Mouse (Mus musculus): ENCODE measurements around the gene Chrm4. TPM values are rescaled to one million over a fixed set of nuclear protein-coding genes. Genes with fewer than 3 reads are reported as not detected.
A peak's percentile ranks its signal among the peaks of the same experiment; 100 is the strongest.

Gene Chrm4
- polyA plus RNA-seq, 1 experiment from 2014 or later: 0.31 TPM

GRCm38 (mm10) chr2:91906141-91906540 is 20.9 kb upstream of the Chrm4 start:
- Histone ChIP-seq H3K4me2 (no peak overlapping the region), H3K4me1 (peaks cover 9% of the 10 kb centered on the region), H3K9ac (no peak overlapping the region), H3K9me3 (no peaks in the 10 kb centered on the region), H3K27me3 (no peaks in the 10 kb centered on the region), H3K4me3 (replicated peaks) (no peak overlapping the region), H3K36me3 (replicated peaks) (peaks cover 28% of the 10 kb centered on the region), H3K27ac (0 out of 2 replicates have a peak overlapping the region, but pooled peaks have one; percentile 54)
- 88% methylated on average over 2 of the region's 2 CpGs for WGBS
- no peak for ATAC-seq (ENCODE audit: low FRiP score)

- 85% methylated on average over 3 of the region's 3 CpGs for WGBS
- Histone ChIP-seq H3K4me1 (no peaks in the 10 kb centered on the region), H3K9me3 (no peaks in the 10 kb centered on the region), H3K4me2 (no peak overlapping the region), H3K36me3 (replicated peaks) (peaks cover 72% of the 10 kb centered on the region), H3K4me3 (replicated peaks) (no peak overlapping the region), H3K27me3 (no peaks in the 10 kb centered on the region), H3K27ac (no peak overlapping the region), H3K9ac (no peak overlapping the region)
- no peak for ATAC-seq (ENCODE audit: low FRiP score)
Observed at GRCm38 (mm10) chr2:91912616-91913015, 14.4 kb upstream of the Chrm4 start.

- WGBS: 93% methylated on average over 7 of the region's 7 CpGs
- H3K36me3 ChIP-seq (replicated peaks): peaks cover 81% of the 10 kb centered on the region
Observed at GRCm38 (mm10) chr2:91913328-91914110, 13.5 kb upstream of the Chrm4 start.

GRCm38 (mm10) chr2:91916346-91916977 is 10.6 kb upstream of the Chrm4 start:
- WGBS: 93% methylated on average over 7 of the region's 7 CpGs
- ATAC-seq (ENCODE audit: low FRiP score): no peak

More at GRCm38 (mm10) chr2:91913328-91914110, 13.5 kb upstream of the Chrm4 start:
- no peak for ATAC-seq (ENCODE audit: low FRiP score)
- H3K4me2 ChIP-seq: no peak overlapping the region
- no peaks in the 10 kb centered on the region for H3K9me3 ChIP-seq
- no peaks in the 10 kb centered on the region for H3K27me3 ChIP-seq
- no peaks in the 10 kb centered on the region for H3K4me1 ChIP-seq
- no peak overlapping the region for H3K27ac ChIP-seq
- H3K9ac ChIP-seq: no peak overlapping the region
- no peak overlapping the region for H3K4me3 ChIP-seq (replicated peaks)

GRCm38 (mm10) chr2:91917096-91917495 is 10.0 kb upstream of the Chrm4 start:
- H3K4me2 ChIP-seq: no peak overlapping the region
- 97% methylated on average over 7 of the region's 7 CpGs for WGBS
- no peak overlapping the region for H3K9ac ChIP-seq
- no peak overlapping the region for H3K4me3 ChIP-seq (replicated peaks)
- H3K4me1 ChIP-seq: peaks cover 11% of the 10 kb centered on the region
- peaks cover 63% of the 10 kb centered on the region for H3K36me3 ChIP-seq (replicated peaks)
- no peak overlapping the region for H3K27ac ChIP-seq
- no peak for ATAC-seq (ENCODE audit: low FRiP score)
- H3K9me3 ChIP-seq: no peaks in the 10 kb centered on the region
- peaks cover 25% of the 10 kb centered on the region for H3K27me3 ChIP-seq

More at GRCm38 (mm10) chr2:91916346-91916977, 10.6 kb upstream of the Chrm4 start:
- Histone ChIP-seq H3K27me3 (peaks cover 19% of the 10 kb centered on the region), H3K27ac (no peak overlapping the region), H3K4me2 (no peak overlapping the region), H3K9ac (no peak overlapping the region), H3K4me1 (peaks cover 5% of the 10 kb centered on the region), H3K36me3 (replicated peaks) (peaks cover 69% of the 10 kb centered on the region), H3K4me3 (replicated peaks) (no peak overlapping the region), H3K9me3 (no peaks in the 10 kb centered on the region)

- WGBS: 77% methylated on average over 4 of the region's 4 CpGs
- H3K4me2 ChIP-seq: no peak overlapping the region
- peaks cover 56% of the 10 kb centered on the region for H3K27me3 ChIP-seq
Observed at GRCm38 (mm10) chr2:91920130-91920529, 6.9 kb upstream of the Chrm4 start.

GRCm38 (mm10) chr2:91921181-91921789 is 5.8 kb upstream of the Chrm4 start:
- no peak; the same call in 1 of the 2 replicates for ATAC-seq (ENCODE audit: low FRiP score)
- WGBS: 4% methylated on average over 31 of the region's 31 CpGs
- Histone ChIP-seq H3K4me3 (replicated peaks) (peak overlapping the region; percentile 62), H3K27me3 (peaks cover 67% of the 10 kb centered on the region), H3K4me1 (peaks cover 33% of the 10 kb centered on the region), H3K36me3 (replicated peaks) (peaks cover 28% of the 10 kb centered on the region), H3K27ac (no peak overlapping the region), H3K9ac (peak overlapping the region; percentile 52), H3K9me3 (no peaks in the 10 kb centered on the region), H3K4me2 (peak overlapping the region; percentile 91)

More at GRCm38 (mm10) chr2:91920130-91920529, 6.9 kb upstream of the Chrm4 start:
- Histone ChIP-seq H3K9ac (no peak overlapping the region), H3K36me3 (replicated peaks) (peaks cover 37% of the 10 kb centered on the region), H3K4me3 (replicated peaks) (no peak overlapping the region), H3K9me3 (no peaks in the 10 kb centered on the region), H3K4me1 (peaks cover 33% of the 10 kb centered on the region), H3K27ac (no peak overlapping the region)
- ATAC-seq (ENCODE audit: low FRiP score): no peak

- peaks cover 33% of the 10 kb centered on the region for H3K4me1 ChIP-seq
- peak overlapping the region; percentile 91 for H3K4me2 ChIP-seq
- under 1% methylated on average over 64 of the region's 64 CpGs for WGBS
- H3K27me3 ChIP-seq: peaks cover 71% of the 10 kb centered on the region
- peak; percentile 75 for ATAC-seq (ENCODE audit: low FRiP score)
- no peaks in the 10 kb centered on the region for H3K9me3 ChIP-seq
- H3K4me3 ChIP-seq (replicated peaks): peak overlapping the region; percentile 62
- H3K36me3 ChIP-seq (replicated peaks): peaks cover 21% of the 10 kb centered on the region
- no peak overlapping the region for H3K27ac ChIP-seq
- H3K9ac ChIP-seq: peak overlapping the region; percentile 52
Observed at GRCm38 (mm10) chr2:91921790-91922570, 5.1 kb upstream of the Chrm4 start.

GRCm38 (mm10) chr2:91922586-91923414 is 4.2 kb upstream of the Chrm4 start:
- WGBS: 3% methylated on average over 37 of the region's 37 CpGs
- peaks cover 33% of the 10 kb centered on the region for H3K4me1 ChIP-seq
- H3K36me3 ChIP-seq (replicated peaks): peaks cover 13% of the 10 kb centered on the region
- peak overlapping the region; percentile 91 for H3K4me2 ChIP-seq
- no peak; the same call in 1 of the 2 replicates for ATAC-seq (ENCODE audit: low FRiP score)
- H3K27me3 ChIP-seq: peaks cover 71% of the 10 kb centered on the region
- H3K9ac ChIP-seq: peak overlapping the region; percentile 52; the same call in 1 of the 2 replicates
- no peaks in the 10 kb centered on the region for H3K9me3 ChIP-seq
- peak overlapping the region; percentile 62 for H3K4me3 ChIP-seq (replicated peaks)
- H3K27ac ChIP-seq: no peak overlapping the region

- H3K4me2 ChIP-seq: peak overlapping the region; percentile 91
- H3K9ac ChIP-seq: no peak overlapping the region
- no peak for ATAC-seq (ENCODE audit: low FRiP score)
- H3K4me3 ChIP-seq (replicated peaks): peak overlapping the region; percentile 62
- no peaks in the 10 kb centered on the region for H3K9me3 ChIP-seq
- peaks cover 8% of the 10 kb centered on the region for H3K36me3 ChIP-seq (replicated peaks)
- 5% methylated on average over 54 of the region's 54 CpGs for WGBS
- peaks cover 40% of the 10 kb centered on the region for H3K4me1 ChIP-seq
- no peak overlapping the region for H3K27ac ChIP-seq
- H3K27me3 ChIP-seq: peaks cover 74% of the 10 kb centered on the region
Observed at GRCm38 (mm10) chr2:91923415-91924337, 3.4 kb upstream of the Chrm4 start.

Measured in forebrain, embryonic 12.5 days (tissue).